Mouse (Mus musculus) inflammation-experienced regulatory T-cells, adult 6 months (primary cell): Measurements from ENCODE around the gene Gm3033. TPM values are rescaled to one million over a fixed set of nuclear protein-coding genes. Genes with fewer than 3 reads are reported as not detected.
"Not testable (repeated sequence)": the region's sequence is repeated elsewhere in the genome, so short reads cannot be mapped to it uniquely, and the experiment has no call there.

Experiments
- ATAC-seq: one replicate; pipeline ENCODE4 v1.8.0; 2017
- polyA plus RNA-seq, 3 experiments: library from polyadenylated mRNA; unstranded; fragments of 100-300 nt; shearing (Covaris generic); gene quantifications; one replicate each; pipeline ENCODE4 v1.2.1; 2017

The Gm3033 gene
- not detected for polyA plus RNA-seq

DNA sequence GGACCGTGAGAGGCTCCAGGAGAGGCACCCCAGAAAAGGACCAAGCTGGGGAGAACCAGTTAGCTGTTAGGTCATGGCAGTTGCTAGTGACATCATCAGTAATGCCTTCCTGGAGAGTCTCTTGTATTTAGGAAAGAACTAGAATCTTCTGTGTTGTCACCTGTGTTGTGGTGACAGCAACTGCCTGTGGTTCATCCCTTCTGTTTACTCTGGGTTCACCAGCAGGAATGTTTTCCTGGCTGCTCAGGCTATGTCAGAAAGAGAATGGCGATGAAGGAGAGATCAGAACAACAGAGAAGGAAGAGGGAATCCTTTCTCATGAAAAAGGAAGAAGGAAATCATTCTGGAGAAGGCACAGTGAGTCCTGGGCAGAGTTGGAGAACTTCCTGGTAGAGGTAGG is at the start of gene Gm3033:
TSS of gene Gm3033 (plus strand) at position 301 of the 400 bp plus-strand sequence.
- not testable (repeated sequence) for ATAC-seq

- not testable (repeated sequence) for ATAC-seq
Measured at GRCm38 (mm10) chr14:3809774-3810173, 36.3 kb upstream of the Gm3033 start, which contains the start of gene Gm3002. Gene Gm3002 (plus strand): TSS chr14:3810074.

GRCm38 (mm10) chr14:3883872-3884271 is 37.8 kb downstream of the Gm3033 start, which contains the start of gene Gm2916:
Gene Gm2916 (plus strand): TSS chr14:3884172.
- ATAC-seq: not testable (repeated sequence)

Other genes with a start within 250 kb of the Gm3033 start
- gene Gm3012, start 211.7 kb upstream of the Gm3033 start, polyA plus RNA-seq: not detected
- gene Gm3020, start 194.2 kb upstream of the Gm3033 start, polyA plus RNA-seq: 10 to 100 TPM in 2 of 3 experiments, 1 to 10 TPM in 1; 5.2 to 21.0 (median 11.1) TPM
- not detected for gene Gm3043, start 157.5 kb upstream of the Gm3033 start, polyA plus RNA-seq
- gene Gm3002, start 36.2 kb upstream of the Gm3033 start, polyA plus RNA-seq: 1 to 10 TPM in 1 of 3 experiments, under 1 TPM in 2; 0.70 to 8.4 (median 0.83) TPM
- gene Gm2916, start 37.9 kb downstream of the Gm3033 start, polyA plus RNA-seq: under 1 TPM in 1 of 3 experiments, not detected in 2; 0.78 TPM
- gene Gm3029, start 85.5 kb downstream of the Gm3033 start, polyA plus RNA-seq: not detected
- gene Gm3095, start 117.3 kb downstream of the Gm3033 start, polyA plus RNA-seq: 1 to 10 TPM in 1 of 3 experiments, under 1 TPM in 1, not detected in 1; 0.26 to 1.4 TPM
- gene Gm3099, start 152.1 kb downstream of the Gm3033 start, polyA plus RNA-seq: not detected
- gene Gm5796, start 177.7 kb downstream of the Gm3033 start, polyA plus RNA-seq: 1 to 10 TPM in 2 of 3 experiments, under 1 TPM in 1; 0.55 to 9.2 (median 3.6) TPM
- gene Gm3115, start 237.9 kb downstream of the Gm3033 start, polyA plus RNA-seq: 1 to 10 TPM in 1 of 3 experiments, under 1 TPM in 1, not detected in 1; 0.63 to 1.4 TPM